Mouse (Mus musculus): ENCODE measurements around the gene Vmn1r184.
"Not testable (repeated sequence)": the region's sequence is repeated elsewhere in the genome, so short reads cannot be mapped to it uniquely, and the experiment has no call there.

- TF ChIP-seq POLR2A (IDR thresholded peaks at IDR 0.05; ENCODE audit: borderline replicate concordance, control insufficient read depth, low read depth, low read length); CTCF (IDR thresholded peaks at IDR 0.05; ENCODE audit: control insufficient read depth, insufficient read depth, low read length): not testable (repeated sequence)
Observed at GRCm38 (mm10) chr7:26306926-26307325, 46.8 kb downstream of the Vmn1r184 start, which contains the start of gene Cyp2a4.
